Mouse (Mus musculus) retina, adult 2 months (tissue): ENCODE measurements around the gene Gm28891.
"Not testable (repeated sequence)": the region's sequence is repeated elsewhere in the genome, so short reads cannot be mapped to it uniquely, and the experiment has no call there.

Source experiments
- DNase-seq: peaks from one replicate; pipeline ENCODE4 v3.0.0-alpha.2; 2012; ENCODE audit warnings: low read depth, low spot score

Gene Gm28891

DNA sequence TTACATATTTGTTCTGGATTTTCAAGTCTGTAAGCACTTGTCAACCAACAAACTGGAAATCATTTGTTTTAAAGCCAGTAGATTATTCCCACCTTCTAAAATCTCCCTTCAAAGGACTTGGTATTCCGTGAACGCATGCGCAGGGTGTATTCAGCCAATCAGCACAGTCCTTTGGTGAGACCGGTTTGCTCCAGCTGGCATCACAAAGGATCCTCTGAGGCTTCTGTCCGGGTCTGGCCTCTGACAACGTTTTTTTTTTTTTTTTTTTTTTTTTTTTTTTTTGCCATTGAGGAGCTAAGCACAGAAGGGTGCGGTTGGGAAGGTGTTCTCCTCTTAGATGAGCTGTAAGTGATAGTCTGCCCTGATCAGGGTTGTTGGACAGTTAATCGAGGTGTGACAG, at the start of gene Gm28891:
Gm28891 (plus strand) TSS at position 301 of the 400 bp plus-strand sequence.
- DNase-seq: not testable (repeated sequence)
